Mouse (Mus musculus) bone marrow macrophage, adult 2 months (primary cell): ENCODE data around the gene Enpp1.

Experiments used
- CTCF ChIP-seq: IDR thresholded peaks from 2 replicates; pipeline ENCODE4 v1.5.1; 2012; ENCODE audit warnings: low read depth, mild to moderate bottlenecking, low read length, moderate library complexity
- POLR2A ChIP-seq: IDR thresholded peaks from 2 replicates; pipeline ENCODE4 v1.6.1; 2012; ENCODE audit warnings: mild to moderate bottlenecking, low read depth, low read length, borderline replicate concordance

DNA sequence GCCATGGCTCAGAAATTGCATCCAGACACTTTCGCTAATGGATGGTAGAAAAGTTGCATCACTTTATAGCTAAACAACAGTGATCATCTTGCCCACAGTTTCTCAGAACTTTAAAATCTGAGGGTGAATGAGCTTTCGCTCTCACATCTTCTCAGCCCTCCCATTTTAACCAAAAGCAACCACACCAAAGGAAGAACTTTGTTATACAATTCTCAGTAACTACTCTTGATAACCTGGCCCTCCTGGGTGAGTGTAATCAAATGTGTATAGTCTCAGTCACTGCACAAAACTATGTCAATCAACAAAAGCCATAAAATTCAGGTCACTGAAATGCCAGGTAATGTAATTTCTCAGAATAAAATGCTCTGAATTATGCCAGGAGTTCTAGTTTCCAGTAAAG lies 39.0 kb downstream of the Enpp1 start:
- TF ChIP-seq POLR2A (no peak), CTCF (no peak)
